Mouse (Mus musculus) MN1 (cell line): ENCODE data around the gene Arfgef3.
A peak's percentile ranks its signal among the peaks of the same experiment; 100 is the strongest.
"Not testable (repeated sequence)": the region's sequence is repeated elsewhere in the genome, so short reads cannot be mapped to it uniquely, and the experiment has no call there.

Experiments
- DNase-seq: peaks from one replicate; pipeline ENCODE4 v3.0.0-alpha.2; 2016; ENCODE audit warnings: low spot score

Arfgef3 gene

DNA sequence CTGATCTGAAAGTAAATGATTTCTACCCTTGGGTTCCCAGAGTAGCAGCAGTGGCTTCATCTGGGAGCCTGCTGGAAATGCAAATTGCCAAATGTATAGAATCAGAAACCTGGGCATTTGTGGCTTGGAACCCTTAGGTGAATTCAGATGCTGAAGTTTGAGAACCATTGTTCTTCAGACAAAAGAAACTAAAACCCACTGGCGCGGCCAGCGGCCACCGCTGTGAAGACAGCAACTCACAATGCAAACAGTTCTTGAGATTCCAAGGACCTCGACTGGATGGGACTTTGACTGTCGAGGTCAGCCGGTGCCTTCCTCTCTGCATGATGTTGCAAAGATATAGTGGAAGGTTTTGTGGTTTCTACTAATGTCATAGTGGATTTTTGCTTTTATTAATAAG is 159.6 kb downstream of the Arfgef3 start:
- no peak for DNase-seq

DNA sequence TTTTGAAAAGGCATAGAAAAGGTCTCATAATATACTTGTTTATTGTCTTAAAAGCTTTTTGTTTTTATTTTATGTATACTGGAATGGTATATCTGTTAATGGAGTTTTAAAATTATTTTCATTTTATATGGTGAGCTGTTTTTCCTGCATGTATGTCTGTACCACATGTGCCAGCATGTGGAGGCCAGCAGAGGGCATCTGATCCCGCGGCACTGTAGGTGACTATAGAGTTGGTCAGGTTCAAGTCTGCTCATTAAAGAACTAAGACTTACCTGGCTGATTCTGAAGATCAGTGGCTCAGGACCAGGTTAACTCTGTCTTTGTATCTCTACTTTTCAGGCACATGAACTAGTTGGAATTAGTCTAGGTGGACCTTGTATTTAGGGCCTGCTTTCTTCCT is 171.2 kb downstream of the Arfgef3 start:
- DNase-seq, result no peak

DNA sequence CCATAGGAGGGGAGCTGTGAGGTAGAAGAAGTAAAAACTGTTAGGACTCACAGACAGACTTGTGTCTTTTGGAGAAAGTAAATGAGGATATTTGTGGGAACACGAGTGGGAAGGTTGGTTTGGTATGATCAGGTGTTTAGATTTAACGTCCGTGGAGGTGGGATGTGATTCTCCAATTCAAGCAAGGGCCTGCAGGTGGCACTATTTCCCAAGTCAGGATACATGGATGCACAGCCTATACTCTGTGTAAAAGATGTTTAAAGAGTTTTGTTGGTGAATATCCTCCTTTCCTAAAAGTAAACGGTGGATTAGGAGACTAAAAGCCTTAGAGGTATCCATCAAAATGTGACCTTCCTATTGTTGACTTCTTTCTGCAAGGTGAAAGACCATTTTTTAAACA is 180.8 kb downstream of the Arfgef3 start:
- peak; percentile 46 for DNase-seq

DNA sequence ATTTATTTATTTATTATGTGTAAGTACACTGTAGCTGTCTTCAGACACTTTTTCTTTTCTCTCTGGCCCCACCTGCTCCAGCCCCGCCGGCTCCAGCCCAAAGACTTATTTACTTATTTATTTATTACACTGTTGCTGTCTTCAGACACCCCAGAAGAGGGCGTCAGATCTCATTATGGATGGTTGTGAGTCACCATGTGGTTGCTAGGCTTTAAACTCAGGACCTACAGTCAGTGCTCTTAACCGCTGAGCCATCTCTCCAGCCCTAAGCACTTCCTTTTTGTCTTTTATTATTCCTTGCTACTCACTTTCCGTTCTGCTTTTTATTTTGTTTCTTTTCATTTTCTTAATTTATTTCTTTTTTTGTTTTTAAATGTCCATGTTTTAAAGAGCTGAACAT is 182.3 kb downstream of the Arfgef3 start:
- DNase-seq, result no peak

DNA sequence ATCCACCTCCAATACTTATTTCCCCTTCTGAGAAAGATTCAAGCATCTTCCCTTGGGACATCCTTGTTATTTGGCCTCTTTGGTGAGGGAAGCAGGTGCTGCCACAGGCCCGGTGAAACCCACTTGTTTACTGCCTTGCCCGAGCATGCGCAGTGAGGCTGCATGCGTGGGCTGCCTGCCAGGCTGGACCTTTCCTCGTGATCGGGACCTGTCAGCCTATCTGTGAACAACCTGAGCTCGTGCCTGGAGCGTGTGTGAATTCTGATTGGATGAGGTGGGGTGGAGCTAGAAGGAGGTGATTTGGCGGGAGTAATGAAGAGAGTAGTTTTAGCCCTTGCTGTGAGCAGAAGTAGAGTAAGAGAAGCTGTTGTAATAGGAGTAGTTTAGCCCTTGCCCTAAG is 184.7 kb downstream of the Arfgef3 start:
- not testable (repeated sequence) for DNase-seq

DNA sequence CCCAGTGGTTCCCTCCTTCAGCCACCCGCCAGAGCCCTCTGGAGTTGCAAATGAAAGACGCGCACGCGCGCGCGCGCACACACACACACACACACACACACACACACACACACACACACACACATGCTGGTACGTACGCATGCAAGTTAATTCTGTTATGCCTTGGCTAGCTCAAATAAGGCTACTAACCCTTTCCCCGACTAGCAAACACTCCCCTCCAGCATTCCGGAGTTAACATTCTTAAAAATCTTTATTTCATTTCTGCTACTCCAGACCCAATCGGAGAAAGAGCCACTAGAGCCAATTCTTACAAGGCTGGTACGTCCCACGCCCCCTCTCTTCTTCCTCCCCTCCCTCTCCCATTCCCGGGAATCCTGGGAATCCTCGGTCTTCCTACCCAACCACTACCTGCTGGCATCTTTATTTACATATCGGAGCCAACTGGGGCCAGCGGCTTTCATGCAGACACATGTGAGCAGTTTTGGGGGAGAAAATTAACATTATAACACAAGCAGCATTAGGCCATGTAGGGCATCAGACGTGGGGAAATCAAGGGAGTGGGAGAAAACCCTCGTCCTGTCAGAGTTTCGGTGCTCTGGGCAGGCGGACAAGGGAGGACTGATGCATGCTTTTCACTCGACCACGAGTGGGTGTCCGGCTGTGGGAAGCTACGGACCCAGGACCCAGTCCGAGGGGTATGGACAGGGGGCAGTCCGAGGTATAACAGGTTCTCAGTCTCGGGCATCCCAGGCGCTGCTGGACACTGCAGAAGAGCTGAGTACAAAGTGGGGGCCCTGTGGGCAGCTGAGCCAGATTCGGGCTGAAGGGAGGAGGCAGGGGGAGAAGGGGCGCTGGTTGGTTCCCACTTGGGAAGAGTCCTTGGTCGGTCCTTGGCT is 194.2 kb downstream of the Arfgef3 start:
- no peak for DNase-seq

DNA sequence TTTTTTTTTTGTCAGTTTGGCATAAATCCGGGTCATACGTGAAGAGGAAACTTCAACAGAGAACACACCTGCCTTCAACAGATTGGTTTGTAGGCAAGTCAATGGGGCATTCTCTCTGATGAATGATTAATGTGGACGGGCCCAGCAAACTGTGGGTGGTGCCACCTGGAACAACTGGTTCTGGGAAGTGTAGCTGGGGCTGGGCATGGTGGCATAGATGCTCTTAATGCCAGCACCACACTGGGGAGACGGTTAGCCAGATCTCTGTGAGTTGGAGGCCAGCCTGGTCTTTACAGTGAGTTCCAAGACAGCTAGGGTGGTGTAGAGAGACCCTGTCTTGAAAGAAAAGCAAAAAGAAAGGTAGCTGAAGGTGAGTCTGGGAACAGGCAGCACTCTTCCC is 196.4 kb downstream of the Arfgef3 start:
- no peak for DNase-seq

DNA sequence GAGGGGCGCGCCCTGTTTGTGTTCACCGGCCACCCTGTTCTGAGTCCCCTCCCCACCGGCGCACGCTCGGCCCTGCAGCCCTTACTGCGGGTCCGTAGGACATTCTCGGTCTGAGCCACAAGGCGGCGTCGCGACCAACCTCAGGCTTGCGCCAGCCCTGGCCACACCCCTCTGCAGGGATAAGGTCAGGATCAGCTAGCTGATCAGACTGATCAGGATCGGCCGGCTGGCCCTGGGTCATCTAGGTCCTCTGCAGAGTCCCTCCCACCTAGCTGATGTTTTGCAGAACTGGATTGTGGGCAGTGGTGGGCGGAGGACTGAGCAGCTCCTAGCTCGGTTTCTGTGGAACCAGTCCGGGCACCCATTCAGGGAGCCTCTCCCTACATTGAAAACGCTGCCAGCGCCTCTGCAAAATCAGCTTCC is 197.9 kb downstream of the Arfgef3 start, which contains the start of gene Hebp2:
Gene Hebp2, minus strand, starts transcription at position 264 of the 423 bp plus-strand sequence.
- DNase-seq, result peak; percentile 83

DNA sequence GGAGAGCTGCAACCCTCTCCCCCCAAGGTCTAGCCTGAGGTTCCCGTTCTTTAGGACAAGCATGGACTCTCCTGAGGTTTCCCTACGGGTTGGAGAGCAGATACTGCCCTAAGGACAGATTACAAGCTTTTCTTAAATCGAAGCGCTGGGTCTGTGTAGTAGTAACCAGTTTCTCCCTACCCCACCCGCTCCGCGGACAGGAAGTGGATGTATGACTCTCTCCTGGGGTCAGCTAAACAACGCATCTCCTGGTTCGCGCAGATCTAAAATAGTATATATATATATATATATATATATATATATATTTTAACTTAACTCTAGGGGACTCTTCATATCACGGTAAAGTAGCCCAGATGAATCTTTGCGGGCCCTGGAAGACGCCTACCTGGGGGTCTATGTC is 198.4 kb downstream of the Arfgef3 start:
- DNase-seq, result peak; percentile 29

DNA sequence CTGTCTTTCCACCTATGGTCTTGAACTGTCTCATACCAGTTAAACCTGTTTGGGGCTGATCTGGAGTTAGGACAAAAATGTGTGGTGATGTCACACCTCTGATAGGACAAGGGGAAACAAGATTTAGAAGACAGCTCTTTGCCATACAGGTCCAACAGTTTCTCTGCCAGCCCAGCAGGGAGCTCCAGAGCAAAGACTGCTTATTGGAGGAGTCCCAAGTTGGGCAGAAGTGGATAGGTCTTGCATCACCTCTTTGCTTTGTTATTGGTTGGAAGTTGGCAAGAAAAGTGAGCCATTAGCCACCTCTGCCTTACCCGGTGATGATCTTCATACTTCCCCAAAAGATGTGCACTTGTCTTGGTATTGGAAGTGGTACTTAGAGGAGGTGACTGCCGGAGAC is 206.9 kb downstream of the Arfgef3 start:
- DNase-seq, result no peak

DNA sequence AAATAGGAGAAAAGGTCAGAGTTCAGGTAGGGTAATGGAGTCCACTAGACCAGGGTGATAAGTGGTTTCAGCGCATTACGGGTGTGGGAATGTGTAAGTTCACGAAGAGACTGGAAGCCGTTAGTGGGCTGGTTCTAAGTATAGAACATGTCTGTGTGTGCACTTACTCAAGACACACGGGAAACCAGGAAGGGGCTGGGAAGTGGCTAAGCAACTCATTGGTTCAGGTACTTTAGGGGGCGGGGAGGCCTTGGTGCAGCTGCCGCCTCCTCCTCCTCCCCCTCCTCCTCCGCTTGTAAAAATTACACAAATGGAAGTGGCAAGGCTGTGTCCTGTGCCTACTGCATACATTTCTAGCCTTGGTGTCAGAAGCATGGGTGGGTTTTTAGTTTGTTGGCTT is 211.5 kb downstream of the Arfgef3 start:
- no peak for DNase-seq
